Mouse (Mus musculus): Measurements from ENCODE around the gene Bcam.

GRCm38 (mm10) chr7:19796254-19796653 lies 25.4 kb upstream of the Bcam start:
- TF ChIP-seq CTCF (IDR thresholded peaks at IDR 0.05; ENCODE audit: low read depth) (no peak), EP300 (IDR thresholded peaks at IDR 0.05; ENCODE audit: low read depth) (no peak)
